Mouse (Mus musculus): ENCODE data around the gene Tgfbrap1. TPM values are rescaled to one million over a fixed set of nuclear protein-coding genes. Genes with fewer than 3 reads are reported as not detected.

The Tgfbrap1 gene
- total RNA-seq, 2 experiments from 2014 or later, result 12.9 to 13.2 TPM

DNA sequence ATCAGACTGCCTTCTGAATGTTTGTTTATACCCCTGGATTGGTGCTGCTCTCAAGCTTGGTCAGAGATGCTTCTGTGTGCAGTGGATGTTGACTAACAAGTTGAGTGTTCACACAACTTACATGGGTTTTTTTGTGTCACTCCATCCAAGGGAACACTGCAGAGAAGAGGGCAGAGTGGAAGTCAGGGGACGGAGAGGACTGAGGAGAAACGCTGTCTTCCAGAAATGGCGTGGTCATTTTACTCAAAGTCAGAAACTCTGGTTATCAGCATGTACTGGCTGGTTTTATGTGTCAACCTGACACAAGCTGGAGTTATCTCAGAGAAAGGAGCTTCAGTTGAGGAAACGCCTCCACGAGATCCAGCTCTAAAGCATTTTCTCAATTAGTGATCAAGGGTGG, 22.5 kb upstream of the Tgfbrap1 start:
- intact Hi-C loops (cut with DNase I), result no loop called here
- DNase-seq (ENCODE audit: low spot score), result no peak

DNA sequence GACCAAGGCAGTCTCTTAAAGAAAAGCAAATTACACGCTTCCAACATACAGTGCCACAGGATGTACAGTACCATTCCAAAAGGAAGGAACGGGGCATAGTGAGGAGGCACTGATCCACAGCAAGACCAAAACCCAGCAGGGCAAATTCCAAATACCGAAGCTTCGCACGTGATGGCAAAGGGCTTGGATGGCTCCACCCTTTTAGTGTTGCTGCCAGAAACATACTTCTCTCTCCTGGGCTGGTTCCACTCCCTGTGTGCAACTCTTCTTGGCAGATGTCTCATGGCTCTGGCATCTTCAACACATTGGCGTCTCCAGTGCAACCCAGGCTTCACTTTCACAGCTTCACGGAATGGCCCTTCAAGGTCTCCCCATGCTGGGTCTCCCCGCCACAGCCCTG, 19.0 kb upstream of the Tgfbrap1 start:
- no peak for DNase-seq (ENCODE audit: low spot score)
- intact Hi-C loops (cut with DNase I), result no loop called here

DNA sequence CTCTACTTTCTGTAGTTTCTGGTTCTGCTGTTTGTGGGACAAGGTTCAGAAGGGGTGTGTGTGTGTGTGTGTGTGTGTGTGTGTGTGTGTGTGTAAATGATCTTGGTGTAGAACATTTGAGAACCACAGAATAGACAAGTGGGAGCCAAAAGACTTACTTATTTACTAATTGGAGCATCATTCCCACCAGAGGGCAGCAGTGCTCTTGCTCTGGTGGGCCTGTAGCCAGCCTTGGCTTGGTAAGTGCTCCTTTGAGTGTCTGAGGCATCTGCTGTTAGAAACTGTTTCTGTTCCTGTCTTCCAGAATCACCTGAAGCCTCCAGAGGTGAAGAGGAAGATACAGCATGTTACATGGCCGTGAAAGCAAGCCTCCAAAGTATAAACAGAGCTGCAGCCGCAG, 14.4 kb upstream of the Tgfbrap1 start:
- no peak for DNase-seq (ENCODE audit: low spot score)
- intact Hi-C loops (cut with DNase I), result no loop called here

DNA sequence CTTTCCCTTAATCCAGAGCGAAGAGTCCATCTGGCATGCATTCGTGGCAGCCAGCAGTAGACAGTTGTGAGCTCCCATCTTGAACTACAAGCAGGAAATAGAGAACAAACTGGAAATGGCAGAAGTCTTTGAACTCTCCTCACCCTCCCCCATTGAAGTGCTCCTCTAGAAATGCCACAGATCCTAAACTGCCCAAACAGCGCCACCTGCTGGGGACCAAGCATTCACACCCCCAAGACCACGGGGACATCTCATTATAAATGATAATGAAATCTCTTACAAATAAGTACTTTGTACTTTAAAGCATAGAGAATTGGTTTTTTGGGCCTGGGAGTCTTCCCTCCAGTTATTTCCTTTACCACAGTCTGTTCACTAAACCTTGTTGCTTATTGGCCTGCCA, 12.1 kb upstream of the Tgfbrap1 start:
- intact Hi-C loops (cut with DNase I), result no loop called here
- no peak for DNase-seq (ENCODE audit: low spot score)

DNA sequence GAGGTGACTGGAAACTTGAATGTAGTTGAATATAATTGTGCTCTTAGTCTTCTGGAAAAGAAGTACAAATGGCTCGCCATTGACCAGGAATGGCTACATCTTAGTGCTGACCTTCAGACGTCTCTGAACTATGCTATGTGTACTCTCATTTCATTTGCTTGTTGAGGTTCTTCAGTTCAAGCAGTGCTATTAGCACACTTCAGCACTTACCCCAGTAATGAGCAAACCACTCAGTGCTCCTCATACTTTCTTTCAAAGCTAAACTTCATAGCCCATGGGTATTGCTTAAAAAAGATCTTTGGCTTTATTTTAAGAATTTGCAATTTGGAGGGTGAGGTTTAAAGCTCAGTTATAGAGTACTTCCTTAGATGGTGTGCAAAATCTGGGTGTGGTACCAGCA, 10.3 kb upstream of the Tgfbrap1 start:
- no peak for DNase-seq (ENCODE audit: low spot score)
- intact Hi-C loops (cut with DNase I), result loop anchor here (2.0 to 10.0 kb wide), 2 partner anchors 194 to 336 kb away; partner anchors contain the start of gene Nck2

DNA sequence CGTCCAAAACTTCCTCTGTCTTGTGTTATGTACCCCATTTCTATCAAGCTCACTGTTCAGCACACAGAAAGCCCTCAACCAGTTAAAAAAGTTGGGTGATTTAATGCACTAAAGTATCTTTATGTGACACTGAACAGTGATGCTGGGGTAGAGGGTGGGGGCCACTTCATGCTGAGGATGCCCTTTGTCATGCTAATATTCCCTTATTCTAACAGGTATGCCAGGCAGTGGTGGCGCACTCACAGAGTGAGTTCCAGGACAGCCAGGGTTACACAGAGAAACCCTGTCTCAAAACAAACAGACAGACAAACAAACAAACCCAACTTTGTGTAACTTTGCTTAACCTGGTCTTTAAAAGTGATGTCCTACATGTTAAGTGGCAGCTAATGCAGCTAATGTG, 4.2 kb downstream of the Tgfbrap1 start:
- intact Hi-C loops (cut with DNase I), result loop anchor here (10.0 kb wide), 2 partner anchors 731 to 841 kb away; partner anchors contain the start of genes Tpp2 and Uxs1
- no peak for DNase-seq (ENCODE audit: low spot score)

DNA sequence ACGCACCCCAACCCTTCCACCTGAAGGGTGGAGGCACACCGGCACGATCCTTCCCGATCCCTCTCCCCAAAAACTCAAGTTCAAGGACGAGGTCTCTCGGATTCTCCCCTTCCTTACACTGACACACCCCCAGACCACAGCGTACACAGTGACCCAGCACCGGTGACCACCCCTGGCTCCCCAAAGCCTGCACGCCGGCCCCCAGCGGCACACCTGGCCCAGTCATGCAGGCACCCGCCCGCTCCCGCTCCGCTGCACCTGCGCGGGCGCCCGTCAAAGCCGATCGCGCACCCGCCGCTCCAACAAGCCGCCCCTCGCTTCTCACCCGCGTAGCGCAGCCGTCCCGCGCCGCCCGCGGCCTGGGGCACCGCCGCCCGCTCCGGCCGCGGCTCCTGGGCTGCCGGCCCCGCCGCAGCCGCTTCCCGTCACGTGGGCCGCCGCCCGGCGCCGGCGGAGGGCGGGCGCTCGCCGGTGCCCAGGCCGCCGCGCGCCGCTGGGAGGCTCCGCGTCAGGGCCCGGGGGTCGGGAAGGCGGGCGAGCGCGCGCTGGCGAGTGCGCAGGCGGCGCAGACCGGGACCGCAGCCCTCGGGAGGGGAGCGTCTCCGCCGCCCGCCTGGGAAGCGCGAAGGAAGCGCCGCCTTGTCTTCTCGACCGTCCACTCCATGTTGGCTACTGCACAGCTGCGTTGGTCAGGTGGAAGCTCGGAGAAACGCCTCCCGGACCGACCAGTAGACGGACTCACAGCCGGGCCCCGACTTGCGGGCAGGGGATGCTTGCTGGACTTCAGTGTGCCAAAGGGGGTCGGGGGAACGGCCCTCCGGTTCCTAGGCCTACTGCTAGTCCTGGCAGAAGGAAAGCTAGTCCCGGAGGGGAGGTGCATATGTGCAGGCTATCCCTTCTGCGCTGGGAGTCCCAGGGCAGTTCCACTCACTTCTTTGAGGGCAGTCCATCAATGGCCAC, 6.1 kb downstream of the Tgfbrap1 start:
- intact Hi-C loops (cut with DNase I), result loop anchor here (10.0 kb wide), 2 partner anchors 732 to 842 kb away; partner anchors contain the start of genes Tpp2 and Uxs1
- peak; percentile 69 for DNase-seq (ENCODE audit: low spot score)

DNA sequence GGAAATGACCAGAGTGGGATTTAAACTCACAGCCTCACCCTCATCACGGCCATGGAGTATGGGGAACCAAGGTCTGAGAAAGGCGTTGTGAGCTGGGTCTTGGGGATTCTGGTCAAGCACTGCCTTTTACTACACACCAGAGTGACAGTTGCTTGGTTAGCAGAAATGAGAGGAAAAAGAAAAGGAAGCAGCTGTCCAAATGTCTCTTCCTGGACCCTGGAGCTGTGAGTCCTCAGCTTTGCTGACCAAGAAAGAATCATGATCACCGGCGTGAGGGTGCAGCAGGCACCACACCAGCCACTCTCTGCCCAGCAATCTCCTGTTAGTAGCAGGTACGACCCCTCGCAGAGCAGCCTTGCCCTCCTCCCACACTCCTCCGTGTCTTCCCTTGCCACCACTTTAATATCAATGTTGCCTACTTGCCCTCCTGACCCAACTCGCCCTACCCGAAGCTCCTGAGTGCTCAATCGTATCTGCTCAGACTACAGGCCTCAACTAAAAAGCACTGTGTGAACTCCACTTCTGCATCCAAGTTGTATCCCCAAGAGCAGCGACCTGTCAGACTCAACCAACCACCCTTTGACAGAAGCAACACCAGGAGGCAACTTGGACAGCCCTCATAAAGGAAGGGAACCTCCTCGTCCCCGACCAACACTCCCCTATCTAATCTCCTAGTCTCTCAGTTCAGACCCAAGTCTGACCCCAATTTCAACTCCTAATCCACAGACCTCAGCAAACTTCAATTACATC, 7.0 kb downstream of the Tgfbrap1 start:
- intact Hi-C loops (cut with DNase I), result loop anchor here (10.0 kb wide), 2 partner anchors 733 to 843 kb away; partner anchors contain the start of genes Tpp2 and Uxs1

DNA sequence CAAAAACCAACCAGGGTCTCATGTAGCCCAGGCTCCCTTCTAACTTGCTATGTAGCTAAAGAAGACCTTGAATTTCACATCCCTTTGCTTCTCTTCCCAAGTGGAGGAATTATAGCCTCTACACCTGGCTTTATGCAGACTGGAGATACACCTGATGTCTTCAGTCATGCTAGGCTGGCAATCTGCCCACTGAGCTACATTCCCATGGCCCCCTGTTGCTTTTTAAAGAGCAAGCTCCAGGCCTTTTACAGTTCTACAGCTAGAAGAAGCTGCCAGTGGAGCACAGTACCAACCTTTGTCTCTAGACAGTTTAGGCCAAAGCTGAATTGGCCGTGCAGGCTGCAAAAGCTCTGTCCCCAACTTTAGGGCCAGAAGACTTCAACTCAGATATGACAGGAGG, 8.0 kb downstream of the Tgfbrap1 start:
- no peak for DNase-seq (ENCODE audit: low spot score)
- intact Hi-C loops (cut with DNase I), result loop anchor here (10.0 kb wide), 2 partner anchors 734 to 844 kb away; partner anchors contain the start of genes Tpp2 and Uxs1

More for the DNA sequence above, 7.0 kb downstream of the Tgfbrap1 start:
- no peak for DNase-seq (ENCODE audit: low spot score)

DNA sequence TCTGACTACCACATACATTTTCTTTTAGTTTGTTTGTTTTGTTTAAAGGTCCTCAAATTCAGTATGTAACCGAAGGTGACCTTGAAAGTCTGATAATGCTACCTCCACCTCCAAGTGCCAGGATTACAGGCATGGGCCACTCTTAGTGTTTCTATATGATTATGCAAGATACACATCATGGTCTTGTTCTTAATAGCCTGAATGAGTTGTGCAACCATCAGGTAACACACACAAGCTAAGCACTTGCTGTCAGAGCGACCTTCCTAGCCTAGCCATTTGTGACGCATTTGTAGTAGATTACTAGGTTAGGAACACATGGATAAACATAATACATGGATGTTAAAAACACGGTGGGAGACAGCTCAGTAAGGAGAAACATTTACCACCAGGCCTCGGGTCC, 15.5 kb downstream of the Tgfbrap1 start:
- DNase-seq (ENCODE audit: low spot score), result no peak
- intact Hi-C loops (cut with DNase I), result no loop called here

DNA sequence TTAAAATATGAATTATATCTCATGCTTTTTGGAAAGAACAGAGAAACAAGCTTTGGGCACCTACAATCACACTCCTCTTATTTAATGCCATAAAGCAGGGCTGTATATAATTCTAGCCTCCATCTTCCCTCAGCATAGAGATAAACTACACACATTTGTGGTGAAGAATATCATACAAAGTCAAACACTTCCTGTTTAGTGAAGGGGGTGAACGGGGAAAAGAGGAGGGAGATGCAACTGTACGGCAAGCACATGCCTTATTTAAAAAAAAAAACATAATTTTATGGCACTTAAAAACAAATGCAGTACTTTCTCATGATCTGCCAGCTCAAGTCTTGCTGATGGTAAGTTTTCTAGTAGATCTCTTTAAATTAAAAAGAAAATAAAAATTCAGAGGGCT, 20.3 kb downstream of the Tgfbrap1 start:
- no peak for DNase-seq (ENCODE audit: low spot score)
- intact Hi-C loops (cut with DNase I), result no loop called here

DNA sequence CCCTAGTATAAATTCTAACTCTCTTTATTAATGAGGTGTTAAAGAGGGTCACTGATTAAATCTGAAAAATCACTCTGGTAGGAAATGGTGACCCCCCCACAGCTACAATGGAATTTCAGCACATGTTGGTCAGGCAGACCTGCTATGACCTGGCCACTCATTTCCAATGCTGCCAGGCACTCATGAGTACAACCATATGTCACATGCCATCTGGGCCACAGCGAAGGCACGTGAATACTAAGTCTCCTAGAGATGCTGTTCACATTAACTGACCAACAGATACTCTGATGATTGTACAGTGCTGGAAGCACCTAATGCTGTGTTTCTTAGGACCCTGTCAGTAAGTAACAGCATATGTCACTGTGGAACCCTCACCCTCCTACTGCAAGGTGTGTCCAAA, 23.6 kb downstream of the Tgfbrap1 start:
- no peak for DNase-seq (ENCODE audit: low spot score)
- intact Hi-C loops (cut with DNase I), result no loop called here

DNA sequence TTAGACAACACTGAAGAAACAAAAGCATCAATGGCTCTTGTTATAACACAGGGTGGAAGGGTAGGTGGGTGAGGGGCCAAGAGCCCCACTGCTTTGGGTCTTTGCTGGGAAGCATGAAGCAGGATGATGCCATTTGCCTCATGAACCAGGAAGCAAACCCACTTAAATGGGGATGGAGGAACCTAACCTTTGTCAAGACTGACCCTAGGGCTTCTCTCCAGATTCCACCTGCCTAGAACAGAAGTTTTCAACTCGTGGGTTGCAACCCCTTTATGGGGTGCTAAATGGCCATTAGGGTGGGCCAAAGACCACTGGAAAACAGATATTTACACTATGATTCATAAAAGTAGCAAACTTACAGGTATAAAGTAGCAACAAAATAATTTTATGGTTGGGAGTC, 25.9 kb downstream of the Tgfbrap1 start:
- intact Hi-C loops (cut with DNase I), result no loop called here
- DNase-seq (ENCODE audit: low spot score), result no peak

DNA sequence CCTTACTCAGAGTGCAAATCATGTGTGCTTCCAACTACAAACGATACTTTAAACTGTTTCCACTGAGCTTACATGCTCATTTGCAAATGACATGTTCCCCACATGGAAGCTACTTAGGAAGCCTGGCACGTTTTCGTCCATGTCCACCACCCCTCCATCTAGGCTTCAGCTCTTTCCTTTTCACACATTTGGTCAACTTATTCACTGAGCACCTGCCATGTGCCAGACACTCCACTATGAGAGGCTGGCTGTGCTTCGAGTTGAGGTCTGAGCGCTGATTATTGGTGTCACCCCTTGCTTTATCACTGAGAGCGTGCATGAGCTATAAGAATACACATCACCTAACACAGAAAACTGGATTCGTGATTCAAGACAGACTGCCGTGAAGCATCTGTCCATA, 26.4 kb downstream of the Tgfbrap1 start:
- no peak for DNase-seq (ENCODE audit: low spot score)
- intact Hi-C loops (cut with DNase I), result no loop called here

DNA sequence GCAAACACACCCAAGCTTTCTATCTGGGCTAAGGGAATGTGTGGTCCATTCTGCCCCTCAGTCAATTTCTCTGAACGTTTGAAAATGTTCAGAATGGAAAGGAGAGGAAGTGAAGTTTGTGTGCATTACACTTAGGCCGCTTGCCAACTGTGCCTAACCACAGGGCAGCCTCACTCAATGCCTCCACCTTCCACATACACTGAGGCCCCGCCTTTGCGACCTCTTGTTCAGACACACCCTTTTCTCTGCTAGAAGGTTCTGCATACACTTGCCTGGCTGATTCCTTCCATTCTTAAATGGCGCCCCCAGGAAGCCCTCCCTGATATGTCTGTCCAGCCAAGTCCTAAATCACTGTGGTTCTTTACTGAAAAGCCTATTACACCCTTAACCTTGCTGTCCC, 27.7 kb downstream of the Tgfbrap1 start:
- intact Hi-C loops (cut with DNase I), result no loop called here
- DNase-seq (ENCODE audit: low spot score), result no peak

DNA sequence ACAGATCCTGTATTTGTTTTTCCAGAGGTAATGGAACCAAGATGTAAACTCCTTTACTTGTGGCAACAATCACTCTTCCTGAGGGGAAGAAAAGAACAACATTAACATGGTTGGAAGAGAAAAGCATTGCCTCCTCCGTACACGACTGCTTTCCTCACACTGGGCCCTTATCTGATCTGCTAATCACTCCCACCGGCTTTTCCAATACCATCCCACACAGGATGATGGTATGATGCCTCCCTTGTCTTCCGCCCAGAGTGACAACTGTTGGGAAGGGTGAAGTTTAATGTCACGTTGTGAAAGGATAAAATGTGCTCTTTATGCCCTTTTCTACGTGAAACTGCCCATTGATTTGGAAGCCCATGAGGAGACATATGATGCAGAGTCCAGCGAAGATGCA, 30.9 kb downstream of the Tgfbrap1 start:
- no peak for DNase-seq (ENCODE audit: low spot score)
- intact Hi-C loops (cut with DNase I), result no loop called here

DNA sequence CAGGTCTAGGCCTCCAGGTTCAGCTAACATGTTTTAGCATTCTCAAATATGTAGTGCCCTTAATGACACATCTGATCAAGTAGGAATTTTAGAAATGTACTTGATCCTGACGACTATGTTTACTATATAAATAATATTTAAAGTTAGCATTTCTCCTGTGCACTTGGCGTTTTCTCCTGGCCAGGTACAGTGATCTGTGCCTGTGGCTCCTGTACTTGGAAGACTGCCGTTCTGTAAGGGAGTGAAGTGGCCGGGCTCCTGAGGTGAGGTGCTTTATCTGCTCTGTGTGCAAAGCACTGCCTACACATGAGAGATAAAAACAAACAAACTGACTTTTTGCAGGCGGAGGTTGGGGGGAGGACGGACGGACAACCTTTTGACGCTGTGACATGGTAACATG, 31.9 kb downstream of the Tgfbrap1 start:
- intact Hi-C loops (cut with DNase I), result loop anchor here (1.0 kb wide), 1 partner anchor 151 kb away; no protein-coding TSS in a partner anchor
- DNase-seq (ENCODE audit: low spot score), result no peak

DNA sequence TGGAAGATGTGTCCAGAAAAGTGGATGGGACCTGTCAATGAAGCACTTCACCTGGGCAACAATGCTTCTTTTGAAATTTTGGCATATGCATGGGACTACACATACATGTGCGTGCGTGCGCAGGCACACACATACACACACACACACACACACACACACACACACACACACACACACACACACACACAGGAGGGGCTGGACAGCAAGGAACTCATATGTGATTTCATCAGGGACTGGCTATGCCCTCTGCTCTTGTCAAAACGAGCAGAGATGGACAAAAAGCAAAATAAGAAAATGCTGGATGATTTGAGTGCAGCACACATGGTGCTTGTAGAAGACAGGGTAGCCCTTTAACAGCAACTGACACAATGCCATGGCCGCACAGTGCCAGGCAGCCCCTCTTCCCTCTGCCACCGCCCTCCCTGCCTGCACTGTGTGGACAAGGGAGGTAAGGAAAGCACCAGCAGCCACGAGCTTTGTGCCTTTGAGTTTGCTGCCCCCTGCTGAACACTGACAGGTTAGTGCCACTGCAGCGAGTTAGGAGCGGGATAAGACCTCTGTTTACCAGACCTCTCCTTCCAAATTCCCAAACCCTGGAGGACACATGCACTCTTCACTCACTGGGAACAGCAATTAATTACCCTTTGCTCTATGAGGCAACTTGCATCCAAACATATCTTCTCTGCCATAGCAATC, 32.7 kb downstream of the Tgfbrap1 start:
- DNase-seq (ENCODE audit: low spot score), result no peak
- intact Hi-C loops (cut with DNase I), result loop anchor here (1.0 kb wide), 1 partner anchor 150 kb away; no protein-coding TSS in a partner anchor

DNA sequence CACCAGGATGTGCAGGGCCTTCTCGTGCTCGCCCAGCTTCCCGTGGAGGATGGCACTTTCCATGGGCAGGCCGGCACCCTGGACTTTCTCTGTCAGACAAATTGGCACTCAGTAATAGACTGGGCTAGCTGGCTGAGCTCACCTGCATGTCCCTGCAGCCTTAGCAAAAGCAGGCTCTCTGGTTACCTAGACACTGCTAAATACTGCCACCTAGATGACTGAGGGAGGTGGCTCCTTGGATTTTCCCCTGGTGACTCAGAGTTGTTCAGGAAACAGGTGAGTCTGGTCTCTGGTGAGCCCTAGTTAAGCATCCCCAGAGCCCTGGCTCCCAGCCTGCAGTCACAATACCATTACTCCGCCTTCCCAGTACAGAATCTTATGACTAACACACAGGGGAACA, 46.5 kb downstream of the Tgfbrap1 start:
- no peak for DNase-seq (ENCODE audit: low spot score)
- intact Hi-C loops (cut with DNase I), result no loop called here

DNA sequence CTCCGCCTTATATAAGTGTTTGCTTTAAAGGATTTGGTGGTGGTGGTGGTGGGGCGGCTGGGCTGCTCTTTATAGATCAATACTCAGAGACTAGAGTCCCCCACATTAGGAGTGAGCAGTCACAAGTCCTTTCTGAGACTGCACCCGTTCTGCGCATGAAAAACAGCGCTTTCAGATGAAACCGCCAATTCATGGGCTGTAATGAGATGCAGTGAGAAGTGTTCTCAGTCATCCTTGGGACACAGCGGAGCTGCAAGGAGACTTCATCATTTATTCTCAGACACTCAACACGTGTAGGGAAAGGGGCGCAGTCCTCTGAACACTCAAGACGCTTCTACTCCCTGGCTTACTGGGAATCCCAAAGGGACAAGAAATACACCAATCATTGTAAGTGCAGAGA, 50.6 kb downstream of the Tgfbrap1 start:
- intact Hi-C loops (cut with DNase I), result no loop called here
- no peak for DNase-seq (ENCODE audit: low spot score)

Measured in heart, postnatal 25 days (tissue).